Mouse (Mus musculus): ENCODE results near the gene Krt13. TPM values are rescaled to one million over a fixed set of nuclear protein-coding genes. Genes with fewer than 3 reads are reported as not detected.

Gene Krt13
- total and polyA plus RNA-seq, 3 experiments = not detected

DNA sequence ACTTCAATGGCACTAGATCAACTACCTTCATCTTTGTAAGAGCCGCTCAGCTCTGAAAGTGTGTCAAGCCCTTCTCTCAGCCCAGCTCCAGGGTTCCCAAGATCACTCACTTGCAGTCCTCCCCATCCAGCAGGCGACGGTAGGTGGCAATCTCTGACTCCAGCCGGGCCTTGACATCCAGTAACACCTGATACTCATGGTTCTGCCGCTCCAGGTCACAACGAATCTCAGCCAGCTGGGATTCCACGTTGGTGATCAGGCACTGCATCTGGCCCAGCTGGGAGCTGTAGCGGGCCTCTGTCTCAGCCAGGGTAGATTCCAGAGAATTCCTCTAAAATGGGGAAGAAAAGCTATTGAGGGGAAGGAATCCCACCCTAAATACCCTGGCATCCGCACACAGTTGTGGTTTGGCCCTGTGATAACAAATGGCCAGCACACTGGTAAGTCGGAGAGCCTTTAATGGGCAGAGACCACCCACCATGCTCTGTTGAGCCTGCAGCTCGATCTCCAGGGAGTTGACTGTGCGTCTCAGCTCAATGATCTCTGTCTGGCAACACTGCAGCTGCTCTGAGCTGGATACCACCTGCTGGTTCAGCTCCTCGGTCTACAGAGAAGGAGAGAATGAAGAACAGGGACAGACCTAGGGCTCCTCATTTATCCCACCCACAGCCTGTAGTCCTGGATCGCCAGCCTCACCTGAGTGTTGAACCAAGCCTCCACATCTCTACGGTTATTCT, 18.5 kb downstream of the Krt13 start:
- TF ChIP-seq CTCF (IDR thresholded peaks at IDR 0.05) (no peak), POLR2A (IDR thresholded peaks at IDR 0.05; ENCODE audit: insufficient read depth, low read depth, low read length) (no peak), EP300 (IDR thresholded peaks at IDR 0.05; ENCODE audit: insufficient read depth, low read depth, low read length) (no peak)
- intact Hi-C loops (cut with DNase I) = no loop called here
- no peaks in the 10 kb centered on the region for H3K27me3 ChIP-seq (ENCODE audit: control insufficient read depth, insufficient read depth, low read length)
- no peak overlapping the region for H3K4me3 ChIP-seq
- H3K9ac ChIP-seq (ENCODE audit: low read depth, low read length) = no peak overlapping the region
- H3K36me3 ChIP-seq (ENCODE audit: control insufficient read depth, insufficient read depth, low read length) = no peaks in the 10 kb centered on the region
- no peaks in the 10 kb centered on the region for H3K79me2 ChIP-seq (replicated peaks; ENCODE audit: control insufficient read depth, insufficient read depth, low read length)
- 46% methylated on average over 15 of the region's 15 CpGs for WGBS
- no peaks in the 10 kb centered on the region for H3K4me1 ChIP-seq (ENCODE audit: control insufficient read depth, insufficient read depth, low read length)
- H3K27ac ChIP-seq = no peak overlapping the region
- DNase-seq = no peak

DNA sequence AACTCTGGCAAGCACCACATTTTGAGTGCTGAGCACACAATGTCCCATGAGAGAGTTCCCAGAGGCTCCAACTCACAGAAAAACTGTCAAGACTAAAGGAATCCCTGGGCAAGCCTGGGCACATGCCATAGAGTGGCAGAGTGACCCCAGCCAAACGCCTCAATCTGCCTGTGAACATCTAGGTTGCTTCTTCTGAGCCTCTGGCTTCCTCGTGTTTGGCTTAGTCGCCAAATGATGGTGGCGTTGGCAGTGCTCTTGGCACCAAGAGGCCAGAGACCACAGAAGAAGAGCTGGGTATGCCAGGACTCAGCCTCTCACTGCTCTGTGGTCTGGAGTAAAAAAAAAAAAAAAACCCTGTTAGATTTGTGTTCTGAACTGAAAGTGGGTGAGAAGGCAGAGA, 21.0 kb downstream of the Krt13 start:
- Histone ChIP-seq H3K27me3 (ENCODE audit: control insufficient read depth, insufficient read depth, low read length) (no peaks in the 10 kb centered on the region), H3K9ac (ENCODE audit: low read depth, low read length) (no peak overlapping the region), H3K36me3 (ENCODE audit: control insufficient read depth, insufficient read depth, low read length) (no peaks in the 10 kb centered on the region), H3K4me3 (no peak overlapping the region), H3K27ac (no peak overlapping the region), H3K79me2 (replicated peaks; ENCODE audit: control insufficient read depth, insufficient read depth, low read length) (no peaks in the 10 kb centered on the region), H3K4me1 (ENCODE audit: control insufficient read depth, insufficient read depth, low read length) (no peaks in the 10 kb centered on the region)
- 73% methylated on average over 4 of the region's 4 CpGs for WGBS
- TF ChIP-seq POLR2A (IDR thresholded peaks at IDR 0.05; ENCODE audit: insufficient read depth, low read depth, low read length) (no peak), EP300 (IDR thresholded peaks at IDR 0.05; ENCODE audit: insufficient read depth, low read depth, low read length) (no peak), CTCF (IDR thresholded peaks at IDR 0.05) (no peak)
- intact Hi-C loops (cut with DNase I) = no loop called here
- DNase-seq = no peak

DNA sequence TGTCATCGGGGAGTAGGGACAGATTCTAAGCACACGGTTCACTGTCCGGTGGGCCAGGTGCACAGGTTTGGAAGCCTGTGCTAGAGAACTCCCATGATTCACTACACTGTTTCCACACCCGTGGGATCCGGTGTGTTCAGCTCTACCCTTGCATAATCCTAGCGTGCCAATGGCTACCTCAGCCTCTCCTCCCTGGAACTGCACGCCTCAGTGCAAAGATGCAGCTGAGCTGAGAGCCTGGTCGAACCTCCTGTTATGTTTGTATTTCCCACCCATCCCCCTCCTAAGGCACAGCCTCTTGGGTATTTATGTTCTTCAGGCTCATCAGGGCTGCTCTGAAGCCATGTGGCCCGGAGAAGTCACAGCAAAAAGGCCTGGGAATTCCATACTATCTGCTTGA, 23.5 kb downstream of the Krt13 start:
- H3K79me2 ChIP-seq (replicated peaks; ENCODE audit: control insufficient read depth, insufficient read depth, low read length) = no peaks in the 10 kb centered on the region
- TF ChIP-seq EP300 (IDR thresholded peaks at IDR 0.05; ENCODE audit: insufficient read depth, low read depth, low read length) (no peak), CTCF (IDR thresholded peaks at IDR 0.05) (no peak), POLR2A (IDR thresholded peaks at IDR 0.05; ENCODE audit: insufficient read depth, low read depth, low read length) (no peak)
- no peak for DNase-seq
- no peak overlapping the region for H3K4me3 ChIP-seq
- WGBS = 72% methylated on average over 9 of the region's 9 CpGs
- no peak overlapping the region for H3K27ac ChIP-seq
- H3K36me3 ChIP-seq (ENCODE audit: control insufficient read depth, insufficient read depth, low read length) = no peaks in the 10 kb centered on the region
- no peaks in the 10 kb centered on the region for H3K27me3 ChIP-seq (ENCODE audit: control insufficient read depth, insufficient read depth, low read length)
- intact Hi-C loops (cut with DNase I) = no loop called here
- H3K4me1 ChIP-seq (ENCODE audit: control insufficient read depth, insufficient read depth, low read length) = no peaks in the 10 kb centered on the region
- H3K9ac ChIP-seq (ENCODE audit: low read depth, low read length) = no peak overlapping the region

- H3K79me2 ChIP-seq (replicated peaks; ENCODE audit: control insufficient read depth, insufficient read depth, low read length) = no peaks in the 10 kb centered on the region
- DNase-seq = no peak
- no peak for TF ChIP-seq POLR2A (IDR thresholded peaks at IDR 0.05; ENCODE audit: insufficient read depth, low read depth, low read length)
- TF ChIP-seq CTCF (IDR thresholded peaks at IDR 0.05) = no peak
- TF ChIP-seq EP300 (IDR thresholded peaks at IDR 0.05; ENCODE audit: insufficient read depth, low read depth, low read length) = no peak
- H3K27me3 ChIP-seq (ENCODE audit: control insufficient read depth, insufficient read depth, low read length) = no peaks in the 10 kb centered on the region
- intact Hi-C loops (cut with DNase I) = no loop called here
- no peaks in the 10 kb centered on the region for H3K36me3 ChIP-seq (ENCODE audit: control insufficient read depth, insufficient read depth, low read length)
- 82% methylated on average over 9 of the region's 9 CpGs for WGBS
- H3K4me1 ChIP-seq (ENCODE audit: control insufficient read depth, insufficient read depth, low read length) = no peaks in the 10 kb centered on the region
- H3K4me3 ChIP-seq = no peak within 1 kb of the TSS
- no peak within 1 kb of the TSS for H3K9ac ChIP-seq (ENCODE audit: low read depth, low read length)
- no peak within 1 kb of the TSS for H3K27ac ChIP-seq
Observed at GRCm38 (mm10) chr11:100096141-100096540, 25.2 kb downstream of the Krt13 start, which contains the start of gene Krt35. Gene Krt35, minus strand, starts transcription at chr11:100096241.

DNA sequence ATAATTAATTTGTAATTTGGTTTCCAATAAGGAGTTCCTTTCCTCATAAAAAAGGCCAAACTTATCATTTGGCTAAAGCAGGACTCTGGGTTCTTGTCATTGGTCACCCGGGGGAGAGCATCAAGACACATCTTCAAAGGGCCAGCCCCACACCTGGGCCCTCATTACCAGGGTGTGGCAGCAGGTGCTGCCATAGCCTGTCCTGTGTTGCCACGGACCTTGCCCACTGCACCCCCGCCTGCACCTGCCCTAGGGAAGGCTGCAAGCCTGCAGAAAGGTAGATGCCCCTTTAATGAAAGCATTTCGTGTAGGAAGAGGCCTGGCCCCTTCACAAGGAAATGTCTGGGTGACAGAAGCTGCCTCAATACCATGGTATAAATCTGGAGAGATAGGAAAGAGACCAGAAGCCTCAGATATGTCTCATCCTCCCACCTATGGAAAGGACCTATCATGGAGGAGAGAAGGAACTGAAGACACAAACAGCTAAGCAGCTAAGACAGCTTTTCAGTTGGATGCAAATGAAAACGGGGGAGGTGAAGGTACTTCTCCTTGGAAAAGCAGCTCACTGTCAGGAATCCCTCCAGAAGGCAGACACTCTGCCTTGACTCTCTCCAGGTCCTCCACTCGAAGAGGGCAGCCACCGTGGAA, 32.9 kb downstream of the Krt13 start:
- Histone ChIP-seq H3K36me3 (ENCODE audit: control insufficient read depth, insufficient read depth, low read length) (no peaks in the 10 kb centered on the region), H3K79me2 (replicated peaks; ENCODE audit: control insufficient read depth, insufficient read depth, low read length) (no peaks in the 10 kb centered on the region), H3K27ac (no peak overlapping the region), H3K4me3 (no peak overlapping the region), H3K27me3 (ENCODE audit: control insufficient read depth, insufficient read depth, low read length) (no peaks in the 10 kb centered on the region; the same call in none of the 2 replicates), H3K4me1 (ENCODE audit: control insufficient read depth, insufficient read depth, low read length) (no peaks in the 10 kb centered on the region), H3K9ac (ENCODE audit: low read depth, low read length) (no peak overlapping the region)
- no peak for DNase-seq
- intact Hi-C loops (cut with DNase I) = no loop called here
- TF ChIP-seq CTCF (IDR thresholded peaks at IDR 0.05) (no peak), POLR2A (IDR thresholded peaks at IDR 0.05; ENCODE audit: insufficient read depth, low read depth, low read length) (no peak), EP300 (IDR thresholded peaks at IDR 0.05; ENCODE audit: insufficient read depth, low read depth, low read length) (no peak)
- 63% methylated on average over 7 of the region's 7 CpGs for WGBS

- H3K27me3 ChIP-seq (ENCODE audit: control insufficient read depth, insufficient read depth, low read length) = no peaks in the 10 kb centered on the region; the same call in none of the 2 replicates
- H3K27ac ChIP-seq = no peak within 1 kb of the TSS
- TF ChIP-seq CTCF (IDR thresholded peaks at IDR 0.05) (no peak), POLR2A (IDR thresholded peaks at IDR 0.05; ENCODE audit: insufficient read depth, low read depth, low read length) (no peak), EP300 (IDR thresholded peaks at IDR 0.05; ENCODE audit: insufficient read depth, low read depth, low read length) (no peak)
- H3K79me2 ChIP-seq (replicated peaks; ENCODE audit: control insufficient read depth, insufficient read depth, low read length) = no peaks in the 10 kb centered on the region
- H3K4me3 ChIP-seq = no peak within 1 kb of the TSS
- no peak within 1 kb of the TSS for H3K9ac ChIP-seq (ENCODE audit: low read depth, low read length)
- WGBS = 85% methylated on average over 10 of the region's 10 CpGs
- no peak for DNase-seq
- intact Hi-C loops (cut with DNase I) = no loop called here
- no peaks in the 10 kb centered on the region for H3K4me1 ChIP-seq (ENCODE audit: control insufficient read depth, insufficient read depth, low read length)
- H3K36me3 ChIP-seq (ENCODE audit: control insufficient read depth, insufficient read depth, low read length) = no peaks in the 10 kb centered on the region
Observed at GRCm38 (mm10) chr11:100087861-100088260, 33.5 kb downstream of the Krt13 start, which contains the start of gene Krt32. Gene Krt32, minus strand, starts transcription at chr11:100088226.
